Mouse (Mus musculus): ENCODE data around the gene Hadh.

DNA sequence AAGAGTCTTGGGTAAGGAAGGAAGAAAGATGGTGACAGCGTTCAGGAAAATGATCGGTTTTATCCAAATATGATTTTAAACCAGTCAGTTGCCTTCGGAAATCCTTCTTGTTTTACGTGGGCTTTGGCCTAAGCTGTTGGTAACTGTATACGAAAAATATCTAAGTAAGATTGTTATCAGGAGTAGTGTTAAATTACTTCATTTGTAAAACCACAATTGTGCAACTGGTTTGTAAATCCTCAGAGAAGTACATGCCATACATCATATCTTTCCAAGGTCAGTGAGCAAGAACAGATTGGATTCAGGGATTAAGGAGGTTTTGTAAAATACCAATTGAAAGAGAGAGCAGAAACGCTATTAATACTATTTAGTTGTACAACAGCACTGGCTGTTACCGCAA, 34.4 kb upstream of the Hadh start:
- no peak for TF ChIP-seq POLR2A (IDR thresholded peaks at IDR 0.05; ENCODE audit: low read depth, low read length)
- TF ChIP-seq MAX (IDR thresholded peaks at IDR 0.05; ENCODE audit: low read length), result no peak
- no peak for TF ChIP-seq NRF1 (IDR thresholded peaks at IDR 0.05; ENCODE audit: low read depth, low read length)
- TF ChIP-seq MAFK (IDR thresholded peaks at IDR 0.05; ENCODE audit: insufficient replicate concordance, low read length), result no peak
- TF ChIP-seq POLR2AphosphoS2 (IDR thresholded peaks at IDR 0.05; ENCODE audit: low read depth, low read length), result no peak
- no peak for TF ChIP-seq CTCF (conservative IDR thresholded peaks at IDR 0.05 in 1 of 2, IDR thresholded peaks at IDR 0.05 in 1 of 2; ENCODE audit: low read depth in 2 of 2, low read length in 2 of 2)

All from CH12.LX (cell line).